Mouse (Mus musculus) spleen, adult 12 weeks (tissue): ENCODE data around the gene Ccdc3.

Source experiments
- DNase-seq: peaks from one replicate; pipeline ENCODE4 v3.0.0; 2022; ENCODE audit warnings: low spot score

Ccdc3 gene

DNA sequence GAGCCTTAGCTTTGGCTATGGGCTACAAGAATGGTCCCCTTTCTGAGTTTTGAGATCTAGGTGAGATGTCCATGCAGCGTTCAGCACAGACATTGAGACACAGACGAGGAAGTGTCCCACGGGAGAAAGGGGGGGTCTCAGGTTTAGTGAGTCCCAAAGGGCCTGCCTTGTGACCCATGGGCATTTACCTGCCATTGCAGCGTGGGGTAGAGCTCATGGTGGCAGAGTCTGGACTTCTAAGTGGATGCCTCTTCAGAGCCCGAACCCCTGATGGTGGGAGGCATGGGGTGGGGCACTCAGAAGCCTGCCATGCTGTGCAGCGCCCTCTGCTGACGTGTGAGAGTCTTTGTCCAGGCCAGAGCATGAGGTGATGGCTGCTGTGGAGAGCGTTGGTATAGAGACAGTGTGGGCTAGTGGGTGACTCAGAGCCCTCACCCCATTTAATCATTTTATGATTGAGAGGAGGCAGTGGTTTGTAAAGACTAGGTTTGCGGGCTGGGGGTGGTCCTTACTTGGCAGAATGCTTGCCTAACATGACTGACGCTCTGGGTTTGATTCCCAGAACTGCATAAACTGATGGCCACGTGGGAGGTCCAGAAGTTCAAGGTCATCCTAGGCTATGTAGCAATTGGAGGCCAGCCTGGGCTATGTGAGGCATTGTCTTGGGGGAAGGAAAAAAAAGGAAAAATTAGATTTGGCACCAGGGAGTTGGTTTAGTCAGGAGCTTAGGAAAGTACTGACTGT, 23.6 kb downstream of the Ccdc3 start:
- no peak for DNase-seq

- no peak for DNase-seq
Observed at GRCm38 (mm10) chr2:5161908-5162674, 24.5 kb downstream of the Ccdc3 start.

GRCm38 (mm10) chr2:5162756-5163155, 25.2 kb downstream of the Ccdc3 start:
- DNase-seq = no peak

GRCm38 (mm10) chr2:5165941-5166361, 28.4 kb downstream of the Ccdc3 start:
- DNase-seq = no peak

DNA sequence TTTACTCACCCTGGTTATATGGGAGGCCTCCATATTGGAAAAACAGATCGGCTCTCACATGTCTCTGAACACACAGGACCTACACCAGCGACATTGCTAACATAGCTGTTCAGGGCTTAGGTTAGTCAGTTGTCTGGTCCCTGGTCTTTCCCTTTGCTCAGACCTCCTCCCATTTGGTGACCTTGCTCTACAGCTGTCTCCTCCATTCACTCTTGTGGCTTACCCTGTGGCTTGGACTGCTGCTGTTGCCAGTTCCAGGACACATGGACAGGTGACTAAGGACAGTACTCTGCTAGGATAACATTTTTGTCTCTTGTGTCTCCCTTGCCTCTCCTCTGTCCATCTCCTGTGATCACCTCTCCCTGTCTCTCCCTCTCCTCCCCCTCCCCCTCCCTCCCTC, 29.2 kb downstream of the Ccdc3 start:
- no peak for DNase-seq

GRCm38 (mm10) chr2:5170815-5171214, 33.2 kb downstream of the Ccdc3 start:
- DNase-seq = no peak

DNA sequence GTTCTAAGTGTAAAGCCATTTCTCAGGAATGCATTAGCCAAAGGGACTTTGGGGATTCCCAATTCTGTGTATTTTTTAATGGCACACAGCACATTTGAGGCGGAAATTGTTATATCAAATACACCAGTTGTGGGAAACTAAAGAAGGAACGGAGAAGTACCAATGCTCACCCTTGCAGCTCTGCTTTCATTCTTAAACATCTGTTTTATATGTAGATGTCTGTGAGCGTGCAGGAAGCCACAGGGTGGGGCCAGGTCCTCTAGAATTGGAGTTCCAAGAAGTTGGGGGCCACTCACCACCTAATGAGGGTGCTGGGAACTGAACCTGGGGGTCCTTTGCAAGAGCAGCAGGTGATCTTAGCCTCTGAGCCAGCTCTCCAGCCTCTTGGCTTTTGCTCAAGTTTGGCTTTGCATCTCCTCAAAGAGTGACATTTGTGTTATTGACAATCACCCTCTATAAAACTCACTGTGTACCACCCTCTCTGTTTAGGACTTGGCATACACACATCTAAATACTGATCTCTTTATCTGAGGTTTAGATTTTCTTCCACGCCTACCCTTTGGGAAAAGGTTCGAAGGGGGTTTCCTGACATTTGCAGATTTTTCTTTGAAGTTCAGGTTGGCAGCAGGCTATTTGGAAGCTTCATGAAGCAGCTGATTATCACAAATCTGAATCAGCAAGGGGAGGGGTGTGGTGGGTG, 33.9 kb downstream of the Ccdc3 start:
- DNase-seq = no peak

DNA sequence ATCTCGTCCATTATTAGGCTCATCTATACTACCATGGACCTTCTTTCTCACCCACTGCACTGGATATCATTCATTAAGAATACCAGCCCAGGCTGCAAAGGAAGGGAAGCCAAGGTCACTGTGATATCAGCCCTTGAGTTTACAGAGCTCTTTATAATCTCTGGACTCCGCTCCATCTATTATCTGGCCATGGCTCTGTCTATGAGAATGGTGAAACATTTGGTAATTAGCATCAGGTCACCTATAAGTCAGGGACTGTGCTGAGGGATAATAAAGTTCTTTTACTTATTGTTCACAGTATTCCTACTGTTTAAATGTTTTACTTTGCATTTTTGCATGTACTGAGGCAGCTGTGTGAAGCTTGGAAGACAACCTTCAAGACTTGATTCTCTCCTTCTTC, 35.2 kb downstream of the Ccdc3 start:
- no peak for DNase-seq

GRCm38 (mm10) chr2:5174716-5175115, 37.1 kb downstream of the Ccdc3 start:
- no peak for DNase-seq

- DNase-seq = no peak
Observed at GRCm38 (mm10) chr2:5181462-5182443, 44.2 kb downstream of the Ccdc3 start.

DNA sequence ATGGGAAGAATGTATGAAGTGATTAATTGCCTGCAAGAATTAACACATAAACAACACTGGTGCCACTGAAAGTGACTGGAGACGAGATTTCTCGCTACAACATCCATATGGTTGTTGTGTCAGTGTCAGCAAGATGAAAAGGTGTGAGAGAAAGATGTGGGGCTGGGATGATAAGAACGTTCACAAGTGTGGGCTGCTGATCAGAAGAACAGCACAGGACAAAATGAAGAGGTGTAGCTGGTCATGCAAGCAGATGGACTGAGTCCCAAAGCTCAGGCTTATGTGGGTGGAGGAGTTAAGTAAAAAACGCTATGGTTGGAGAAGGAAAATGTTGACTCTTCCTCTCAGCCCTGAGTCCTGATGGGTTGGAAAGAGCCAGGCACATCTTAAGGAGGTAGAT, 46.6 kb downstream of the Ccdc3 start:
- no peak for DNase-seq

GRCm38 (mm10) chr2:5185631-5186030, 48.1 kb downstream of the Ccdc3 start:
- no peak for DNase-seq

DNA sequence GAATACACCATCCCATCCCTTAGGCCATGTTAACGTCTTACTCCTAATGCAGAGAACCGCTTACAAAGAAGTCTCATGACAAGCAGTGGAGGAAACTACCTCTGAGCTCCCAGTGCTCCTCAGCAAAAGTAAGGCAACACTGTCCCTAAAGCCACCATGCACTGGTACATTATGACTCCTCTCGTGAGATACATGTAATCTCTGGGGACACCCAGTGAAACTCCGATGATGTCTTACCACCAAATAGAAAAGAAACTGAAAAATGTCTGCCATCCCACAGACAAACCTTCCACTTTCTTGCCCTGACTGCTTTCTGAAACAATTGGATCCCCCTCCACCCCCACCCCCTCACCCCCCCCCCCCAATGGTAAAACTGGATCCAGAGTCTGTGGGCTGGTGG, 54.6 kb downstream of the Ccdc3 start:
- no peak for DNase-seq

- no peak for DNase-seq
Observed at GRCm38 (mm10) chr2:5193071-5193470, 55.5 kb downstream of the Ccdc3 start.

DNA sequence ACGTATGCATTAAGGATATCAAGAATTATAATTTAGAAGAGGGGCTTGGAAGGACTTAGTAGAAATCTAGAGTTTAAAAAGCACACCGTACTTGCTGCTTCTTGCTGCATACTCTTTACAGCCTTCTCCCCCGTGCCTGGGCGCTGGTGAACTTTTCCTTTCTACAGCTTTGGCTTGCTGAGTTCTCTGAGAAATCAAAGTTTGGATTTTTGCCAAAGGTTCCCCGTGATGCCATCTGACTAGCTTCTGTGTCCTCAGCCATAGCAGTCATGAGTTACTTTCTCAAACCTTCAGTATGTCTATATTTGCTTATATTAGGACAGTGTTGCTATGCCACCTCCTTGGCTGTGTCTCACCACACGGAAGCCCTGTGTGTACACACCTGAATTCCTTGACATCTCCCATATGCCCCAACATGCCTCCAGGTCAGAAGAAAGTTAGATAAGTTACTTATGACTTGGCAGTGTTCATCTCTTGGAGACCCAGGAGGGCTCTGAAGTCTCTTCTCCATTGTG, 57.2 kb downstream of the Ccdc3 start:
- DNase-seq = no peak

DNA sequence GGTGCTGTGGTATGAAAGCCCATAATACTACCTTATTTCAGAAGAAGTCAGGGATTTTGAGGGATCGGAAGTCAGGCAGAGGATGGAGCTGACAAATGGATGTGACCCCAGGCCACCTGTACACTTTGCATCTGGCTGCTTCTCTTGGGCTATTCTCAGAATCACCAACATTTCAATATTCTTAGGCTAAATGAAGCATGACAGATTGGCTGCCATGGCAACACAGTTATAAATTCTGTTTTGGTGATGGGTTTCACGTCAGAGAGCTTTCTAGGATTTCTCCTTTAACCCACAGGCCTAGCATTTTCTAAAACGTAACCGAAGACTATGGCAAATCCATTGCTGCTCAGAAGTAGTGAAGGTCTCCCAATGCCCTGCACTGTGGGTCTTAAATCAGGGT, 59.9 kb downstream of the Ccdc3 start:
- no peak for DNase-seq

GRCm38 (mm10) chr2:5199289-5199688, 61.7 kb downstream of the Ccdc3 start:
- DNase-seq = no peak

DNA sequence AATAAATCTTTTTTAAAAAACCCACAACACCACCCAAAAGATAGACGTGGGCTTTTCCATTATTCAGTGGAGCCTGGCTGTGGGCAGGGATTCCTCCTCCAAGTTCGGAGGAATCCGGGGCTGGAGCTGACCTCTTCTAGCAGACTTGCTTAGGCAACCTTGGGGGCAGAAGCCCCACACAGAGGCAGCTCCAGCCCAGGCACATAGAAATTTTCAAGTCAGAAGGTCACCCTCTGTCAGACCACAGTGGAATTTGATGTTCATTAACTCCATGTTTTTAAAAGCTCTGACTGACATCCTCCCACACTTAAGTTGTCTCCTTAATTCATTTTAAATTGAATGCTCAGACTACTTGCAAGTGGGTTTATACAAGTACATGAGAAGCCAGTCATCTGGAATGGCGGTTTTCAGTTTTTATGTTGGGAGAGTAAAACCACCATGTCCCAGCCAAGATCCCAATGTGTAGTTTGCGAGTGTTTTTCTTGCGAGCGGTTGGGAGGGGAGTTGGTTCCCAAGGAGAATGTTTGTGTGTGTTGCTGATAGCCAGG, 63.3 kb downstream of the Ccdc3 start:
- no peak for DNase-seq

DNA sequence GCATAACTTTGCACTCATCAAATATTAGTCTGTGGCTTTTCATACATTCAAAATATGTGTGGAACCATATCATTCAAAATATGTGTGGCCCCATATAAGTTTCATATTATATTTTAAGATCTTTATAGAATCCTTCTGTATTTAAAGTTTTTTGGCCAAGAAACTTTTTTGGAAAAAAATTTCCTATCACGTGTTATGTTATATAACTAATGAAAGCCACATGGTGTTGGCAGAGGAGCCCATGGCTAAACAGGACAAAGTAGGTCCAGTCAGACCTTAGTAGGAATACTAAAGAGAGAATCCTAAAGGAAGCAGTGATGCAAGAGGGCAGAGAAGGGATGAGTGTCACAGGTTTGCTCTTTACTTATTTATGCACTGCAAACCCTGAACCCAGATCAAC, 65.6 kb downstream of the Ccdc3 start:
- DNase-seq = no peak

DNA sequence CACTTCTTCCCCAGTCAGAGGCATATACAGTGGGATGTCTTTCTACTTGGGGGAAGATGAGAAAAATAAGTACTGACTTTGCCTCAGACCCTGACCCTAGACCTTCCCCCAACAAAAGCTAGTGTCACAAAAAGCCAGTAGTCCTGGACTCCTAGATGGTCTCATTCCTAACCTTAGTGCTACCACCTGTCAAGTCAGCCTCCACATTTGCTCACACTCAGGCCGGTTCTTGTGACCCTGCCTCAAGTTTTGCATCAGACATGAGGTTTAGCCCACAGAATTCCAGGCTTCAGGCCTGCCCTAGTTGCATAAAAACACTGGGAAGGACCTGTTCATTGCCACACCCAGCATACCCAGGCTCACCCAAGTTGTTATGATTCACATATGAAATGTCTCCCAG, 67.4 kb downstream of the Ccdc3 start:
- DNase-seq = no peak

DNA sequence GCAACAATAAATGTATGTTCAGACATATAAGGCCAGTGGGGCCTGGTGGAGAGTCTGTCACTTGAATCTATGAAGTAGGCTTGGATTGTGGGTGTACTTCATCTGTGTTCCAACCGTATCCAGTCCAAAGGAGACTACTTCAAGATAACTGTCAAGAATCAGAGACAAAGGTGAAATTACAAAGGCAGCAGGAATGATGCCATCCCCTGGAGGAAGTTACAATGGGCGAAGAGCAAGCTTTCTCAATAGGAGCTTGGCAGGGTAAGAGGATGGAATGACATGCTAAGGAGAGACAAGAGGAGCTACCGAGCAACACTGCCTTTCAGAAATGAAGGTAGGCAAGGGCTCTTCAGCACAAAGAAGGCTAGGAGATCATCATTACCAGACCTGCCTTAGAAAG, 69.1 kb downstream of the Ccdc3 start:
- no peak for DNase-seq
